Mouse (Mus musculus) cerebellum, adult 2 months (tissue): Measurements from ENCODE around the gene Rec8.

Experiments
- CTCF ChIP-seq: fragments of 200-500 bp; IDR thresholded peaks from 2 replicates; pipeline ENCODE4 v1.5.1; 2011; ENCODE audit warnings: low read depth, mild to moderate bottlenecking, control low read depth, low read length, moderate library complexity, borderline replicate concordance; ENCODE audit not compliant: insufficient read depth
- POLR2A ChIP-seq: fragments of 200-500 bp; IDR thresholded peaks from 2 replicates; pipeline ENCODE4 v1.6.1; 2011; ENCODE audit warnings: low read length, control low read depth, borderline replicate concordance; ENCODE audit not compliant: insufficient read depth

- no peak for TF ChIP-seq CTCF
- TF ChIP-seq POLR2A: no peak
These were observed 4.5 kb upstream of the Rec8 start for GRCm38 (mm10) chr14:55613346-55613745.
